Mouse (Mus musculus) c-Kit-negative CD71-positive TER-119-positive erythroid progenitor cells, embryonic 14.5 days (primary cell): Measurements from ENCODE around the gene Apod.
"Not testable (repeated sequence)": the region's sequence is repeated elsewhere in the genome, so short reads cannot be mapped to it uniquely, and the experiment has no call there.

ENCODE experiments used
- DNase-seq: peaks from one replicate; pipeline ENCODE4 v3.0.0-alpha.2; 2013; ENCODE audit warnings: low read depth, low spot score

Apod gene

DNA sequence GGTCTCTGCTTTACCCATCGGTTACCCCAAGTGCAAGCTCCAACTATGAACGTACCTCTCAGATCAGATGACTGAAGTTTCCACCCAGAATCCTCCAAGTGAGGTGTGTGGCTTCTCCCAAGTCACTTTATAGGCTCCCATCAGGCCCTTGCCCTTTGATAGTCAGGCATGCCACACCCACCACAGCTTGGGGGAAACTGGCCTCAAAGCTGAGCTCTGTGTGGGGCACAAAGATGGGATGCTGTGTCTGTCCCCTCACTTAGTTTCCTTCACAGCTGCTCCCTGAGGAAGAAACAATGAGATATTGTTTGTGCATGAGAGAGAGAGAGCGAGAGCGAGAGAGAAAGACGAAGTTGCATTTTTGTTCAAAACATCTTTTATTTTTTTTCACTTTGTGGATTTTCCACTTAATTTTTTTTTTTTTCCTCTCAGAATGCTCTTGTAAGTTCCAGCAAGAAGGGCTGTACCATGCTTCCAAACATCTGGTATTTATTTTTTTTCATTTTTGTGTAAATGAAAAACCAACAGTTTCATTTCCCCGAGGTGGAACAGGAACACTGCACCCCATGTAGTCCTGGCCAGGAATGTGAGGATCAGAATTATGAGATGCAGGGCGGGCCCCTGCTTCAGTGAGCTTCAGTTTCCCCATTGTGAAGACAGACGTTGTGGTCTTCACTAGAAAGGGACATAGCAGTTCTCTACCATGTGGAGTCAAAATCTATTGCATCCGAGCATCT is at the start of gene Apod:
Apod (minus strand) TSS at position 312 of the 737 bp plus-strand sequence.
- no peak for DNase-seq

DNA sequence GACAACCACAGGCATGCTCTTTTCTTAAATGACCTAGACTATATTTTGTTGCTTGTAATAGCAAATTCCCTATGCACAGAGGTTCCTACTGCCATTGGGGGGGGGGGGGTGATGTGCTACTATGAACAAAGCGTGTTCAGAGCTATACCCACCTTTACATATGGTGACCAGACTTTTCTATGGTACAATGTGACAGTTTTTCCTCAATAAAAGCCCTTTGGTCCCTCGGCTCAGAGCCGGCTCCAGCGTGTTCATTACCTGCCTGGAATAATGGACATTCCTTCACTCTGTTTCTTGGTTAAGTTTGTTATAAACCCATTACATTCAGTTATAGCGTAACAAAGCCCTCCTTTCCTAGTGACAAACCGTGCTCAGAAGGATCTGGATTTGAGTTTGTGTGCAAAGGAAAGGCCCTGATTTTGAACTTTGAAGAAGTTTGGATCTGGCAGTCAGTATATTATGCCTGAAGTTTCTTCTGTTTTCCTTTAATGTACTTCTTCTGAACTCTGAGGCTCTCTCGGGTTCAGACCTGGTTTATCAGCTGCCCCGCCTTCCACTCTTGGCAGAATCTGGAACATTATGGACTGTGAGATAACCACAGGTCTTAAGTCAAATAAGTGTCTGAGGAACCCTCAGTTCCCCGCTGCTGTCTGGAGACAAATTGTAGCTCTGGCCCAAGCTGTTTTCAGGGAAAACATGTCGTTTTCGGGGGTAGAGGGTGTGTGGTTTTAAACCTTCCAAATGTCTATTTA is 49.3 kb upstream of the Apod start:
- DNase-seq = no peak

DNA sequence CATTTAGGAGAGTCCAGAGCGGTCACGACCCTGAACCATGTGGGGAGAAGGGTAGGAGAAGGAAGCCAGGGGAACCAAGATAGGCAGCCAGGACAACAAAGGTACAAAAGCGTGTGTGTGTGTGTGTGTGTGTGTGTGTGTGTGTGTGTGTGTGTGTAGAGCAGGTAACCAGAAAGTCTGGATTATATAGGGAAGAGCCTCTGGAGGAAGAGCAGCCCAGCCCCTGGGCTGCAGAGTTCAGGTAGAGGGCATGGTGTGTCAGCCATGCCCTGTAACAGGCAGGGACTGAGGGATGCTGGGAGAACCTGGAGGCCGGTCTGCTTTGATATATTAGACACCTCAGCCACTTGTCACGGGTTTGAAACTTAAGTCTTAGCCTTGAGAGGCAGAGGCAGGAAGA is 44.9 kb upstream of the Apod start:
- DNase-seq = no peak

DNA sequence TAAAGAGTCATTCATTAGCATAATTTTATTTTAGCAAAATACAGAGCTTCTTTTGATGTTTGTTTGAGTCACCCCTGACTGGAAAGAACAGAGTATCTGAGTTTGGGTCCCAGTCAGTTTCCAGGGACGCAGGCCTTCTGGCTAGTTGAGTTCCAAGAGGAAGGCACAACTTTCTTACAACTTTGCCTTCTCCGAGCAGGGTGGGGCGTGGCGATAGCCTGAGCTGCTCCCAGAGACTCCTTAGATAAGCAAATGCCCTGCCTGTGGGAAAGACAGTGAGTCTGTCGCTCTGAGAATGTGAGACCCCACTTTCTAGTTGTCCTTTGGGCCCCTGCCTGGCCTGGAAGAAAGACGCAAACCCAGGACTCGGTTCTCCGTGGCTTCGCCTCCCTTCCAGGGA is 44.4 kb upstream of the Apod start:
- no peak for DNase-seq

DNA sequence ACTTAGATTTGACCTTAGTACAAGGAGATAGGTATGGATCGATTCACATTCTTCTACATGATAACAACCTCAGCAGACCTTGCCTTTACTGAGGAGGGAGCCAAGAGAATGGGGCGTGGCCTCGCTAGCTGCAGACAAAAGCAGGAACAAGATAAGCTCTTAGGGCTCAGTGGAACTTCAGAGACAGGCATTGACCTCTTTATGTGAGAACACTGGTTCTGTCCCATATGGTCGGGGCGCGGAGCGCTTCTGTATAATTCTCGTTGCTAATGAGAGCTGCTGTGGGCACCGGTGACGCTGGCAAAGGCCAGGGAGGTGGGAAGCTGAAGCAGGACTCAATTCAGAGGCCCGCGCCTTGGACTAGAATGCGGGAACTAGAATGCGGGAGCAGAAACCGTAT is 44.0 kb upstream of the Apod start:
- DNase-seq = no peak

DNA sequence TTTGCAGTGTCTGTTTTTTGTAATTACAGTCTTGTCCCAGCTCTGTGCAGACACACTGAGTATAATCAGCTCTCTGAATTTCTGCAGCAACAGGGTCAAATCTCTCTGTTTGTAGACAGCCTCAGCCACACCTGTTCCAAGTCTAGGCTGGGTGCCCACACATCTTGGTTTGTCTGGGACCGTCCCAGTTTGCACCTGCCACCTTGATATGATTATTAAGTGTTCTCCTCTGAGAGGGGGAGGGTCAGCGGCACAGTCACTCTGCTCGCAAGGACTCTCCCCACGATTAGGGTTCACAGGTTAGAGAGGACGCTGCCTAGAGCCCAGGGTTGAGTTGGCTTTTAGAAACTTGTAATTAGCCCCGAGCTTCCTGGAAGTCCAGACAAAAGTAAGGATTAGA is 41.3 kb upstream of the Apod start:
- no peak for DNase-seq

DNA sequence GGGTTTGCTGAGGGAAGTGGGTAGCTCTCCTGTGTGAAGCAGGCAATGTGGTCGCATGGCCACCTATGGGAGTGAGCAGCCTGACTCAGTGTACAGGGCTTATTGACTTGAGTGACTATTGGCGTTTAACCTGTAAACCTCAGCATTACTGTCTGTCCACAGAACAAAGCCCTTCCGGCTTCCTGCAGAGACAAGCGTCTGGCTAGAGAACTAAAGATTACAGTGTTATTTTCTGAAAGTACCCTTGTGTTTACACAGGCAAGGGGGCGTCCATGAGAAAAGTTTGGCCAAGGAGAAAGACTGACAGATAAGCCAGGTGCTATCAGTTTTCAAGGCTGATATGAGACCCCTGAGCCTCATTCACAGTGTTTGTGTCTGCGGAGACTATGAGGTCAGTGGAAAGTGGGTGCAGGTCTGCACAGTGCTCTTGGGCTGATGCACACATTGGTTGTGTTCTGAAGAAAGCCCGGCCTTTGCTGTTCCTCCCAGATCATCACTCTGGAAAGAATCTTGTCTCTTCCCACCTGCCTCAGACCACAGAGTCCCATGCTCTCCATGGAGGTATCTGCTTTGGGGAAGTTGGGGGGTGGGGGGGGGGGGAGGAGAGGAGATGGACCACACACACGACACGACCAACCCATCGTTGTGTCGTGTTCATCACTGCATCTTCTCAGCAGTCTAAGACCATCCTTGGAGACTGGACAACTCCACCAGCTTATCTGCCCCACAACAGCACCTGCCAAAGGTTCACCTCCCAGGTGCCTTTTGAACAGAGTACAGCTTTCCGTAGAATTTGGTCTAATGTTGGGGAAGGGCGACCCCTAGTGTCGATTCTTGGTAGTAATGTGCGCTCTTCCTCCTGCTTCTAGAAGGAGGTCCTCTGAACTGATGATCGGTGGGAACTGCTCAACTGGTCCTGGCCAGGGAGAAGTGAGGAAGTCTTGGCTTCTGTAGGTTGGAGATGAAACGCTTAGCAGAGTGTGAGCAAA is 40.0 kb upstream of the Apod start:
- DNase-seq = peak; percentile 54

DNA sequence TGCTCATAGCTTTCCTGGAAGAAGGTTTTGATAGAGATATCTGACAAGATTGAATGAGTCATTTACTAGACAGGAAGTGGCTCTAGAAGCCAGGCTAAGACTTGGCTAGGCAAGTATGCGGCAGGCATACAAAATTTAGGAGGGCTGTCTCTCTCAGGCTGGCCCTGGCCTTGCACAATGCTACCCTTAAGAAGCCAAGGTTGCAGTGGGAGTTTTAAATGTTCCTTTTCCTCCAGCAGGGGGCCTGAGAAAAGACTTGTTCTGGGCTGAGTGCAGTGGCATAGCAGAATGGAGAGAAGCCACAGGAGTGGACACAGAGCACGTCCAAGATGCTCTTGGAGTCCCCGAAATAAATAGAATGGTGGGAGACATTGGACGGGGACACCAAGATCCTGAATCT is 38.4 kb upstream of the Apod start:
- DNase-seq = no peak

DNA sequence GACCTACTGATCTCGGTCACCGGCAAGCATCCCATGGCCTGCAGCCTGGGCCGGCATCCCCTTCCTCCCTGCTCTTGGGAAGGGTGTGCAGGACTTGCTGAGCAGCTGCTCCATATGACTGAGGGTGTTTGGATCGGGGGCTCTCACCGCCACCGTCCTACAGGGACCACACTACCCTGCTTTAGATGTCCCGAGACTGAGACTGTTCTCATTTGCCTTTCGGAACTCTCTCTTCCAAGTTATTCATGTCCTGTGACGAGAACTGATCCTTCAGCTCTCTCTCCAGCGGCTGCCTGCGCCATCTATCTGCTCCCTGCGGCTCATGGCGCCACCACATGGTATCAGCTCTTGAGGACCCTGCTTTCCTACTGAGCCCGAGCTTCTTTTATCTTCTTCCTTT is 33.0 kb upstream of the Apod start:
- DNase-seq = no peak

DNA sequence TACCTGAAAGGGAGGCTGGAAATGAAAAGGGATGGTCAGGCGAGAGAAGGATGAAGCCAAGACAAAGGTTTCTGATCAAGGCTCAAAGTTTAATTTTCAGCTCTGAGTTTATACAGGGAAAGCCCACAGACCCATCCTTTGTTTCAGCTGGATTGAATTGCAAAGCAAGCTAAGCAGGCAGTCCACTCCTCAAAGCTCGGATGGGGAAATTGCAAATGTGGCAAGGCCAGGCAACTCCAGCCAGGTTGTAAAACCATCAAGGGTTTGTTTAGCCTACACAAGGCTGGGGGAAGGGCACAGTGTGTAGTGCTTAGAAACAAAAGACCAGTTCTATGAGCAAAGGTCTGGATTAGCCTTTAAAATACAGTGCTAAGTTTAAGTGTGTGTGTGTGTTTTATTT is 28.4 kb upstream of the Apod start:
- no peak for DNase-seq

DNA sequence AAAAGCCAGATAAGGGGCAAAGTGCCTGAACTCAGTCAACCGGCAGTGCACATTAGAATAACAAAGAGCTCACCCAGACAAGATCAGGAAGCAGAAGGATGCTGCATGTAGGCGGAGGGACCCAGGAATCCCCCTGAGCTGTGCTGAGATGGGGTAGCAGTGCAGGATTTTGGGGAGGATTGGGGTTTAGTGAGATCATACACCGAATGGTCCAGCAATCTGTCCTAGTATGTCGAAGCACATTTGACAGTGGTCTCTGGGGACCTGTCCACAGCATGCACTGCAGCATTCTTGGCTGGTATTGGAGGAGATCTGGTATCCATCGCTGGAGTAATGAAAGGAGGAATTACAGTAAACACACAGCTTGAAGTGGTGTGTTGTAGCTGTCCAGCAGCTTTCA is 27.9 kb upstream of the Apod start:
- no peak for DNase-seq

DNA sequence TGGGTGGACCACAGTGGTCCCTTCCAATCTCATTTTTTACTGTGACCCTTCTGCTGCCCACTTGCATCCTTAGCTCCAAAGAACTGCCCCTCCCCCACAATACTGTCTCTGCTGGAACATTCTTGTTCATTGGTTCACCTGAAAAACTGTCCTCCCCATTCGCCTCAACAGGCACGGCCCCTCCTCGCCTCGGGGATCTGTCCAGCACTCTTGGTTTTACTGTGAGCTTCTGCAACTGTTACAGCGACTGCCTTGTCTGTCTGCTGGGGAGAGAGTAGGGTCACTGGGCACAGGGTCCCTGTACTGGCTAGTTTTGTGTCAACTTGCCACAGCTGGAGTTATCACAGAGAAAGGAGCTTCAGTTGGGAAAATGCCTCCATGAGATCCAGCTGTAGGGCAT is 24.7 kb upstream of the Apod start:
- no peak for DNase-seq

DNA sequence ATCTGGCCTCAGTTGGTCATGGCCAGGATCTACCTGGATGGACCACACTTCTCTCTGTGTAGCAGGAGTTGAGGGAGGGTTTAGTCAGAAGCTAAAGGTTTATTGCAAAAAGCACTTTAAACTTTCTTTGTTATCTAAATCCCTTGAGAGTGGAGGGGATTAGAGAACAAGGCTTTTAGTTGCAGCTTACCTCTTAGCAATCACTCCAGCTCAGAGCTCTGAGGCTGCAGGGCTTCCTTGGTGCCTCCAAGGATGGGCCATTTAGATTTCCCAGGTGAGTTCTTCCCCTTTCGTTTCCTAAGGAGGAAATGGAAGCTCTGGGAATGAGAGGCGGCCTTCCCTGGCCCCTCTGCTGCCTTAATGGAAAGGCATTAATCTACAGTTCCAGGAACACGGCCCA is 23.3 kb upstream of the Apod start:
- no peak for DNase-seq

DNA sequence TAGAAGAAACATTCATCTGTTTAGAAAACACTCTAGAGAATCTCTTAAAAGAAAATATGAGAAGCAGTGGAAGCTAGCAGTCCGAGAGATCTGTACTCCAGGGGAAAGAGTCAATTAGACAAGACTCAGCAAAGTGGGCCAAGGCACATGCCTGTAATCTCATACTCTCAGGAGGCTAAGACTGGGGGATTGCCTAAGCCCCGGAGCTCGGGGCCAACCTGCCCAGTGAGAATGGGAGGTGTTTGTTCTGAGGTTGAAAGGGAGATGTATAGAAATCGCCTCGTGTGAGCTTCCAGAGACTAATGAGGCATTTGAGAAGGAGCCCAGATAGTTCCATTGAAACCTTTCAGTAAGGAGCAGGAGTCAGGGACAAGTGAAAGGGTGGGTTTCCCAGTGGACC is 20.2 kb upstream of the Apod start:
- no peak for DNase-seq

DNA sequence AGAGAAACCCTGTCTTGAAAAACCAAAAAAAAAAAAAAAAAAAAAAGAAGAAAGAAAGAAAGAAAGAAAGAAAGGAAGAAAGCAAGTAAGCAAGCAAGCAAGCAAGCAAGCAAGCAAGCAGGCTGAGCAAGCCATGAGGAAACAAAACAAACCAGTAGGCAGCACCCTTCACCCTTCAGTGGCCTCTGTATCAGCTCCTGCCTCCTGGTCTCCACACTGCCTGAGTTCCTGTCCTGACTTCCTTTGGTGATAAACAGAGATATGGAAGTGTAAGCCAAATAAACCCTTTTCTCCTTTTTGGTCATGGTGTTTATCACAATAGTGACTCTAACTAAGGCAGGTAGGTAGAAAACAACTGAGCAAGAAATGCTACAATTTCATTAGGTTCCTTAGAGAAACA is 18.0 kb upstream of the Apod start:
- no peak for DNase-seq

DNA sequence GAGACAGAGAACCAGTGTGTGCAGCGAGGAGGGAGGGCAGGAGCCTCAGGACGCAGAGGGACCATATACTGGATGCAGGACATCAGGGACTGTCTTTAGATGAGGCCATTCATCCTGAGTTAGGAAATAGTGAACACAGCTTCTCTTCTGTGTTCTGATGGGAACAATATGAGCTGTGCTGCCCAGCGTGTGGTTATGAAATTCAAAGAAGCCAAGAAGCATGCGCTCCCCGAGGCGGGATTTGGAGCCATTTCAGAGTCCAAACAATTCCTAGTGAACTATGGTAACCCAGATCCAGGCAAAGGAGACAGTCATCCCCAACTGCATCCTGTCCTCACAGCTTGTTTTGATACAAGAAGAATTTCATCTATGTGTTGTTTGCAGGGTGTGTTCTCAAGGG is 16.4 kb upstream of the Apod start:
- DNase-seq = not testable (repeated sequence)

DNA sequence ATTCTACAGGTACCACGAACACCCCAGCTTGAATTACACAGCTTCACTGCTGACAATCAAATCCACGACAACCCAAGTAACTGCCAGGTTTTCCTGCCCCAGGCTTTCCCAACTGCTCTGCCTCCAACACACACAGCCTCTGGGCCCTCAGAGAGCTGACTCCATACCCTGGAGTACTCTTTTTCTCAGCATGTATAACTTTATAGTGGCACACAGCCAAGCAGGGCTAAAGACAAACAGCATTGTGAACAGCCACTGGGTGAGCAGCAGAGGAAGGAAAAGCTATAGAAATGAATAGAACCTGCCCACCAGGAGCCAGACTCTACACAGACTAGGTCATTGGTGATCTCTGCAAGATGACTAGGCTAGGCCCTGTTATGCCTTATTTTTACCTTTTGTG is 15.1 kb upstream of the Apod start:
- no peak for DNase-seq

DNA sequence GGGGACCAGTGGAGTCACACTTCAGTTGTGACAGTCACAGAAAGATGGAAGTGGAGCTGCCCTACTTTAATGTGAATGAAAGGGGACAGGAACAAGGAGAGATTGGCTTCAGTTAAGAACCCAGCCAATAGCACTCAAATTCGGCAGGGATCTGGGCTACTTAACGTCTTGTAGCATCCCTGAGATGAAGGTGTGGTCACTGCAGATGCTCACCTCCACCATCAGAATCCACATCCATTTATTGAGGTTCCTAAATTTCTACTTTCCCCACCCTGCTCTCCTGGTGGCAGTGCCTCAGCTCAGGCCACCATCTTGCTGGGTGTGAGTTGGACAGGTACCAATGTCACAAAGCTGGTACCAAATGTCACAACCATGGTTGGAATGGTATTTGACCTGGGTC is 13.3 kb upstream of the Apod start:
- no peak for DNase-seq

DNA sequence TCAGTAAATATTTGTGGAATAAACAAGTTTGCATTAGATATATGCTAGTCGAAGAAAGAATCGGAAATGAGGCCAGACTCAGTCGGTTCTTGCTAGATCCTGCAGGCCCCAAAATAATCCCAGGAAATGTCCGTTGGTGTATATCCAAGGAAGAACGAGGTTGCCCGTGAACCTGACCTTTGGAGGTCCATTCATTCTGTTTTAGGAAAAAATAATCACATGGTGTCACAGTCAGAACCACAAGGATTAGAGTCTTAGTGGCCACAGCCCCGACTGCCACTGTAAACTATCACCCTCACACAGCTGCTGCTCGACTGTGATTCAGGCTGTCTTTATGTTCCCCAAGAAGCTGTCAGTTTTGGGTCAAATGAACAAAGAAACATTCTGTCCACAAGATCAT is 12.8 kb upstream of the Apod start:
- no peak for DNase-seq

DNA sequence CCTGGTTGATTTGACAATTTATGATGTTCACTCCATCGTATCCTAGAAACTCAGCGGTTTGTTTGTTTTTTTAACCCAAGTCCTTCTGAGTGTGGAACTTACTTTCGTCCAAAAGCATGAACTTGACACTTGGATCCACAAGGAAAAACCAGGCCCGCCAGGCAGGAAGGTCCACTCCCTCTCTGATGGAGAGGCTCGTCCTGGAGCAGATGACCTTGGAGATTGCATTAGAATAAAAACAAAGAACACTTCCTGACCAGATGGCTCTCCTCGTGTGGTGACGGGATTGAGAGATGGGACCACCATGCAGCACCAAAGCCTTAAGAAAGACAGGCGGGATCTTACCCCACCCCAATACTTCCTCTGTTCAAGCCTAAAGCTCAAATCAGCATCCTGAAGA is 12.1 kb upstream of the Apod start:
- DNase-seq = no peak

DNA sequence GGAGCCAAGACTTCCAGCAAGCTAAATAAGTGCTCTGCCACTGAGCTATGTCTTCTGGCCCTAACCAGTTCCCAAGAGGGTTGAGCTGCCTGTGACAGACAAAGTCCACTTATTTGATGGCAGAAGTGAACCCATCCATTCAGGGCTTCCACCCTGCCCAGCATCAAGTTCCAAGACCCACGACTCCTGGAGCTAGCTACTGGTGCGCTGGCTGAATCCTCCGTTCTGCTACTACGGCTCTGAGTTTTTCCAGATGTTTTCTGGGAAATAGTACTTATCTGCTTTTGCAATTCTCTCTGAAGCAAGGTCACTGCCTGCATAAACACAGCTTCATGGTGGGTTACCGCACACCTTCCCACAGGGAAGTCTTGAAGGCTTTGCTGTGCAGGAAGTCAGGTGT is 11.4 kb upstream of the Apod start:
- DNase-seq = no peak

DNA sequence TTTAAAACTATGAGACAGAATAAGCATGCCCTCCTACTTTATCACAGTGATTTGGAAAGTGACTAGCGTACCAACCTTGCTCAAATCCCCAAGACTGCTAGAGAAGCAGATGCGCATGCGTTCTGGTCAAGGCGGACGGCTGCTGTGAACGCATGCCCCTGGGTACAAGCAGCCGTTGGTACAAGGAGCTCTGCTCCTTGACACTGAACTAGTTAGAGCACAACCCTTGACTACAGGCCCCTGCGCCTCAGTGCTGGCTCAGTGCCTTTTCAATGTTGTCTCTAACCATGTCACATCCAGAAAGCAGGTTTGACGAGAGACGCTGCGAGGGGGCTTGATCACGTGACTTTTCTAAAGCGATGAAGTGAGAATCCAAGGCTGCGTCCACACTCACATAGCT is 10.5 kb upstream of the Apod start:
- no peak for DNase-seq
